Mouse (Mus musculus): Measurements from ENCODE around the gene Ccnd3.
"Not testable (repeated sequence)": the region's sequence is repeated elsewhere in the genome, so short reads cannot be mapped to it uniquely, and the experiment has no call there.

The Ccnd3 gene

DNA sequence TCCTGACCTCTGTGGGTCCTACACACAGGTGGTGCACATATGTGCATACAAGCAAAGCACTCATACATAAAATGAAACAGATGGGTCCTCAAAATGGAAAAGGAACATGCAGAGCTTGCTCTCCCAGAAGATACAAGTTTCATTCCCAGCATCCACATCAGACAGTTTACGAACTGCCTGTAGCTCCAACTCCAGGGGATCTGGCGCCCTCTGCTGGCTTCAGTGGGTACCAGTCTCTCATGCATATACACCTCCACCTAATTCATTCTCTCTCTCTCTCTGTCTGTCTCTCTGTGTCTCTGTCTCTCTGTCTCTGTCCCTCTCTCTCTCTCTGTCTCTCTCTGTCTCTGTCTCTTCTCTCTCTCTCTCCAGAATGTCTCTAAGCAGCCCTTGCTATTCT lies 22.4 kb upstream of the Ccnd3 start:
- peak; percentile 80 for DNase-seq (ENCODE audit: low spot score)

DNA sequence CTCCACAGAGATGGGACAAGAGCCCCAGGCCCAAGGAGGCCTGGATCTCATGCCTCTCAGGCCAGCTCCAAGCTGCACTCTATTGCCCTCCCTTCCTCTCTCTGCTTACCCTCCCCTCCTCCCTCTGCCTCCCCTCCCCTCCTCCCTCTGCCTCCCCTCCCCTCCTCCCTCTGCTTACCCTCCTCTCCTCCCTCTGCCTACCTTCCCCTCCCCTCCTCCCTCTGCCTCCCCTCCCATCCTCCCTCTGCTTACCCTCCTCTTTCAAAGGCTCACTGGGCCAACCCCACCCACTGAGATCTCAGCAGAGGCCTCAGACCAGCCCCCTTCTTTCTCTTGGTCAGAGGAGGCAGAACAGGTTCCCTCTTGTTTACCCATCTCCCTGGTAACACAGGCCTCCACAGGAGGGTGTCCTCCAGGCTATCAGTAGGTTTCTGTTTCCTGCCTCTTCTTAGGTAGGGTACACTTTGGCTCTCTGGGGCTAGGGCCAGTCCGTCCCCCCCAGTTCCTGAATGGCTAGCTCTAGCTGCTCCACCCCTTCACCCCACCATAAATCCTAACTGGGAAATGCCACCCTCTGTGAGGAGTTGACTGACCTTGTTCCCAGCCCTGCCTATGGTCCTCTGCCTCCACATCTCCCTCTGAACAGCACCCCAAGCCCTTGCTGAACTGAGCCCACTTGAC lies 20.5 kb upstream of the Ccnd3 start:
- peak; percentile 60 for DNase-seq (ENCODE audit: low spot score)

DNA sequence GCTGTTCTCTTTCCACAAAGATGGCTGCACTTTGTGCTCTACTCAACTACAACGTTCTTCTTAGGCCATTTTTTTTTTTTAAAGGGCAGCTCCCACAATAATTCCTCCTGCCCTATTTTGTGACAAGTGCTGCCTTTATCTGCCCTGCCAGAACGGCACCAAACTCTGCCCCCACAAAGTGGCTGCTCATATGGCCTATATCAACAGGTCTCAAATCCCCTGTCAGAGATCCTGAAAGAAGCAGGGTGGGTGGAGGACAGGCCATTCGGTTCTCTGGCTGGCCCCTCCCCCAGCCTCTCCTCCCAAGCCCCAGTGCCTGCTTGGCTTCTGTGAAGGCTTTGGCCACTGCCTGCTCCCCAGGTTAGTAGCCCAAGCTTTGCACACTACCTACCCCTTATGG lies 19.9 kb upstream of the Ccnd3 start:
- no peak for DNase-seq (ENCODE audit: low spot score)

DNA sequence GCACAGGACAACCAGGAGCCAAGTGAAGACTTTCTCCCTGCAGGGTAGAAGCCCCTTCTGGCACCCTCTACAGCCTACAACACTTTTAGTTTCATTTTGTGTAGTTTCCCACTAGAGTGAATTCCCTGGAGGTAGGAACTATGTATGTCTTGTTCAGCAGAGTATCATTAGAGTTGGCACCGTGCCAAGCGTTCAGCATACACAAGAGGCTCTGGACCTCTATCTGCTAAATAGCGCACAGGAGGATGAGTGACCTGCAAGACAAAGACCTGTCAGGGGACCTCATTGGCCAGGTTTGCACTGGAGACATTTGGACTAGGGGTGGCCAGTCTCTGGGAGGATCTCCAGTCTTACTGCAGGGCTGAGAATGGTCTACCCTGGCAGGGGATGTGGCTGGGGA lies 19.1 kb upstream of the Ccnd3 start:
- no peak for DNase-seq (ENCODE audit: low spot score)

DNA sequence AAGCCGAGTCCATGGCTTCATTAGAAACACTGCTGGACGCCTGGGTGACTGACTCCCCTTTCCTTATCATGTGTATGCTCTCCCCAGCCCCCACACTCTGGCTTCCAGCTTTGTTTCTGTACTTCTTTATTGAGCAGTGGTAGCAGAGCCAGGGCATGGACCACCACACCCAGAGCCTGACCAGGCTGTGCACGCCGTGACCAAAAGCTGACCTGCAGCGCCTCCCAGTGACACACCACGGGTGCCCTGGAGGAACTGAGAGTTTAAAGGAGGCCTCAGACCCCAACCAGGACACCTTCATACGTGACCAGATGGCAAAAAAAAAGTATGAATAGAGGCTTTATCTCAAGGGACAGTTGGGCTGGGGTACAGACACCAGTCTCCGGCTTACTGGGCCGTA lies 14.1 kb upstream of the Ccnd3 start:
- no peak for DNase-seq (ENCODE audit: low spot score)

DNA sequence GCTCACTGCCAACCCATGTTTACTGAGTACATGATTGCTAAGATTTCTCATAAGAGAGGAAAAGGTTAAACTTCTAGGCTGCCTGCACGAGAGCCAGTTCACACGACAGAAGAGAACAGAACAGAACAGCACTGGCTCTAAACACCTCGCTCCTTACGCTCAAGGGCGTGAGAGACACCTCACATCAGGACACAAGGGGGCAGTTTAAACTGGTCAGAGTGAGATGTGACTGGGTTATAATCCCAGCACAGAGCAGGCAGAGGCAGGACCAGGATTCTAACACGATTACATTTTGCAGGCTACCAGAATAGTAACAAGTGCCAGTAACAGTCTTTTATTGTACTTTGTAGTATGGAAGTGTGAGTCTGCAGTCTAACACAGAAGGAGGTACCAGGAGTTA lies 12.1 kb upstream of the Ccnd3 start:
- no peak for DNase-seq (ENCODE audit: low spot score)

DNA sequence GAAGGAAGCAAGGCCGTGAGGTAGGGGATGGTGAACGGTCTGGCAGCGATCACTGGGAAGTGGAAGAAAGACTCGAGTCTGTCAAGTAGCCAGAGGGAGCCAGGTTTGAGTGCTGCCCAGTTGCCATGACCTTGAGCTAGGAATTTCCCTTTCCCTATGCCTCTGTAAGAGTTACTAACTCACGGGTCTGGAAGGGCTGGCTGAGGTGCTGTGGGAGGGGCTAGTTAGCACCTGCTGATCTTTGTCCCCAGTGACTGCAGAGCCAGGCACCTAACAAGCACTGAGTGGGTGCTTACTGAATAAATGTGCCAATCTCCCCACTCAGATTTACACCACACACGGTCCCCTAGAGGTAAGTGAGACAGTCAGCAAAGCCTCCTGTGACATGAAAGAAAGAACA lies 11.2 kb upstream of the Ccnd3 start:
- no peak for DNase-seq (ENCODE audit: low spot score)

DNA sequence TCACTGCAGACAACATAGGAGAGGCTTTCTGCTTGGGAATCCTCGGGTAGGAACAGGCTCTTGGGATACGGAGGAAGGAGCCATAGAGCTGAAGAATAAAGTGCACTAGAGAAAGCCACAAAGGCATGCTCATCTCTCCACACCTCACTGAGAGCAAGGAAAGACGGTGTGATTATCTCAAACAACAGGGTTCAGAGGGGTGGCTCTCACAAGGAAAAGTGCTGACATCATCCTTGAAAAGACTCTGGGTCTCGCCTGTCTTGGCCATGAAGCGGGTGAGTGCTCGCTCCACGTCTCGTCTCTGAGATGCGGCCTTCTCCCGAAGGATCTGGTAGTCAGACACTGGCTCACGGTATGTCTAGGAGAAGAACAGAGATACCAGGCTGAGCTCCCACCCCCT lies 10.7 kb upstream of the Ccnd3 start:
- DNase-seq (ENCODE audit: low spot score), result no peak

DNA sequence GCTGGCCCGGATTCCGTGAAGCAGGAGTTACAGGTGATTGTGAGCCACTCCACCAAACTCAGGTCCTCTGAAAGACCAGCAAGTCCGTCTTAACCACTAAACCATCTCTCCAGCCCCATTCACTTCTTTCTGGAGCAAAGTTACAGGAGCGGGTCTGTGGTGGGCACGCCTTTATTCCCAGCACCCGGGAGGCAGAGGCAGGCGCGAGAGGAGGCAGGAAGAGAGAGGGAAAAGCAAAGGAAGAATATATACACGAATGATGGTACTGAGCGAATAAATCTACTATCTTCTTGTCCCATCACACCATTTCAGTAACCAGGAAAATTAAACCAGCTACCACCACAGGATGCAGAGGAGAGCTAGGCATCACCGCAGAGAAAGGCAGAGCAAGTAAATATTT lies 3.3 kb upstream of the Ccnd3 start:
- no peak for DNase-seq (ENCODE audit: low spot score)

DNA sequence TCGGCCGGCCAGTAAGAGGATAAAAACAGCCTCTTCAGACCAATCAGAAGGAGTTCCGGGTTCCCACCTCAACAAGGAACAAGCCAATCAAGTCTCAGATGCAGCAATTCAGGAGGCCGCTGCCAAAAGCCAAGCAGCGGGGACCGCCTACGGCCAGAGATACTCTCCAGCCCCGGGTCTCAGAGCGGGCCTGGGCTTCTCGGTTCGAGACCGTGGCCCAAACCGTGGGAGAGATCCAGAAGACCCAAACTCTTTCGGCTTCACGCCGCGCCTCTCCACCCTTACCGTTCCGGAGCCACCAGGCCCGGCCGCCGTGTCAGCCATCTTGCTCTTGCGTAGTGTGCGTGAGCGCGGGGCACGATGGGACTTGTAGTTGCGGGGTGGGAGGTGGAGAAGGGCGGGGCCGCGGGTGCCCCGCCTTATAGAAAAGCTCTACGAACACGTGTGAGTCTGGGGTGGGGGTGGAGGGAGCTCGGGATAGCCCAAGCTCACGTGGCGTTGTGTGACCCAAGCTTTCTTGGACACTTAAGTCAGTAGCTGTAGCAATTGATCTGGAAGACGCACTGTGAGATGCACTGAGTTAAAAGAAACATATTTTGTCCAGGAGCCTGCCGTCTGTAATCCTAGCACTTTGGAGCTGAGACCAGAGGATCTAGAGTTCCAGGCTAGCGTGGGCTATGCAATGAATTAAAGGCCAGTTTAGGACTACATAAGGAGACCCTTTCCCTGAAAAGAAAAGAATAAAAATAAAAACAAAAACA lies 2.7 kb upstream of the Ccnd3 start, which contains the start of gene Taf8:
TSS of gene Taf8 (minus strand) at position 347 of the 761 bp plus-strand sequence.
- DNase-seq (ENCODE audit: low spot score), result peak; percentile 95

DNA sequence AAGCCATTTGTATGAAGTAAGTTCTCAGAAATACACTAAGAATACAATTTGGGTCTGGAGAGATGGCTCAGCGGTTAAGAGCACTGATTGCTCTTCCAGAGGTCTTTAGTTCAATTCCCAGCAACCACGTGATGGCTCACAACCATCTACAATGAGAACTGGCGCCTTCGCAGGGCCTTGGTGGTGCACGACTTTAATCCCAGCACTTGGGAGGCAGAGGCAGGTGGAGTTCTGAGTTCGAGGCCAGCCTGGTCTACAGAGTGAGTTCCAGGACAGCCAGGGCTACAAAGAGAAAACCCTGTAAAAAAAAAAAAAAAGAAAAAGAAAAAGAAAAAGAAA lies 2.2 kb upstream of the Ccnd3 start:
- not testable (repeated sequence) for DNase-seq (ENCODE audit: low spot score)

DNA sequence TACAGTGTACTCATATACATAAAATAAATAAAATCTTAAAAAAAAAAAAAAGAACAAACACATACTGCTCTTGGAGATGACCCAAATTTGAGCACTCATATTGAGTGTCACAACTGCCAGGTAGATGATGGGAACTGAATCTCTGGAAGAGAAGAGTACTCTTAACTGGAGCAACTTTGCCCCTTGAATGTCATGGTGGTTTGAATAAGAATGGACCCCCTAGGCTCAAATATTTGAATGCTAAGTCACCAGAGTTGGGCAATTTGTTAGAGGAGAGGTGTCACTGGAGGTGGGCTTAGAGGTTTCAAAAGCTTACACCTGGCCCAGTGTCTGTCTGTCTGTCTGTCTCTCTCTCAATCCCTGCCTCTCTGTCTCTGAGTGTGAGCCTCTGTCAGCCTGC lies 1.2 kb upstream of the Ccnd3 start:
- no peak for DNase-seq (ENCODE audit: low spot score)

DNA sequence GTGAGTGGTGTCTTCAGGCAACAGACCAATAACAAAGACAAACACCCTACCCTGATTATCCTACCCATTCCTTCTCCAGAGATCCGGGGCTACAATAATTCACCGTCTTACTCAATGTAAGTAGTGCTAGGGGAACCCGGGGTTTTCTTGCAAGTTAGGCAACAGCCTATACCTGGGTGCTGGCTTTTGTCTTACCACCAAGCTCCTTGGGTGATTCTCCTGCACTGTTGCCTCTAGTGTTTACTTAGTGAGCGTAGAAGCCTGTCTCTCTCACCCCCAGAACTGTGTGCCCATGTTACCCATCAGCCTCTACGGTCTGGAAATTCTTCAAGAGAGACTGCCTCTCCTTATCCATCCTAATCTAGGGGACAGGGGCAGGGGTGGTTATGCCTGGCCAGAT lies 623 bp upstream of the Ccnd3 start:
- DNase-seq (ENCODE audit: low spot score), result no peak

DNA sequence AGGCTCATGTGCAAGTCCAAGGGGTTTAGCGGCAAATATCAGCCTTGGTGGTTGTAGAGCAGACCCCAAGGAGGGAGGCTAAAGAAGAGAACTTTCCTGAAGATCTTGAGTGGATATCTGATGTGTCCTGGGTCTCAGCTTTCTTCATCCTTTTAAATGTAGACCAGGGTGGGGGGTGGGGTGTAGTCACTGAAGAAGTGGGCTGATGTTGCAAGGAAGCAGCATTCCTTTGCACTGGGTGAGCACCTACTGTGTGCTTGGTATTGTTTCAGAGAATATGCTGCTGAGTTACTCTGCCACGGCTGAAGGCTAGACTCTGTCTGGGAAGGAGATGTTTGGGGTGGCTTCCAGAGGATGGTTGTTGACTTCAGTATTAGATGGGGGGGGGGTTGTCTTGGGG lies 715 bp downstream of the Ccnd3 start:
- DNase-seq (ENCODE audit: low spot score), result no peak

DNA sequence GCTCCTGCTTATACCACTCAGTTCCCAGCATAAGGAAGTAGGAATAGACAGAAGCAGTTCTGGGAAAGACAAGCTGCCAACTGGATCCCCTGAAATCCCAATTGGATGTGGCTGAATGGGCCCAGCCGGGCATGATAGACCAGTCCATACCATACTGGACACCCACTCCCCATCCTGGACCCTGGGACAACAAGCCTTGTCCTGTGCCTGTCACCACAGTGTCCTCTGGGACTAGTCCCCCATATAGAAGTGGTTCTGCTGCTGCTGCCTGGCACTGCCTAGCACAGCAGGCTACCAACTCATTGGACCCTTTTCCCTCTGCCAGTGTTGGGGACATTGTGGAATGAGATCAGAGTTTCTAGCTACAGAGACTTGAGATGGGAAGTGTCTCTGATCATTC lies 1.2 kb downstream of the Ccnd3 start:
- no peak for DNase-seq (ENCODE audit: low spot score)

DNA sequence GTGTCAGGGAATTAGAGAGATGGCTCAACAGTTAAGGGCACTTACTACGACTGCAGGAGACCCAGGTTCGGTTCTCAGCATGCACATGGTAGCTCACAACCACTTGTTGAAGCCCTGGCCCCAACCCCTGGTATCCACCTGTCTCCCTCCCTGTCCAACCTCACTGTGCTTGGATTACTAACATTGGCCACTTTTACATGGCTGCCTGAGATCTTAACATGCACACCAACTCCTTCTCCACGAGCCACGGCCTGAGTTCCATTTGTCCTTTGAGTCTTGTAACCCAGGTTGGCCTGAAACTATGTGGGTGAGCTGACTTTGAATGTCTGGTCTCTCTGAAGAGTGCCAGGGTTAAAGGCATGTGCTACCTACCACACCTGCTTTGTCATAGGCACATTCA lies 1.8 kb downstream of the Ccnd3 start:
- DNase-seq (ENCODE audit: low spot score), result no peak

DNA sequence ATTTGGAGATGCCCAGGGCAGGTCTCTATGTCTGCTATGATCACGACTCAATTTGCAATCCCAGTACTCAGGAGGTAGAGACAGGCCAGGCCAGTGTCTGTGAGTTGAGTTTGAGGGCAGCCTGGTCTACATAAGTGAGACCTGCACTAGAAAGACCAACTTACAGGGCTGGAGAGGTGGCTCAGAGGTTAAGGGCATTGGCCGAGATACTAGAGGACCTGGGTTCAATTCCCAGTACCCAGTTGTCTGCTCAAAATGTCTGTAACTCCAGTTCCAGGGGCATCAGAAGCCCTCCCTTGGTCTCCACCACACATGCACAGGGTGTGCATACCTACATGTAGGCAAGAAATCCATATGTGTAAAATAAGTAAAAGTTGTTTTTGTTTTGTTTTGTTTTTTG lies 2.7 kb downstream of the Ccnd3 start:
- DNase-seq (ENCODE audit: low spot score), result no peak

DNA sequence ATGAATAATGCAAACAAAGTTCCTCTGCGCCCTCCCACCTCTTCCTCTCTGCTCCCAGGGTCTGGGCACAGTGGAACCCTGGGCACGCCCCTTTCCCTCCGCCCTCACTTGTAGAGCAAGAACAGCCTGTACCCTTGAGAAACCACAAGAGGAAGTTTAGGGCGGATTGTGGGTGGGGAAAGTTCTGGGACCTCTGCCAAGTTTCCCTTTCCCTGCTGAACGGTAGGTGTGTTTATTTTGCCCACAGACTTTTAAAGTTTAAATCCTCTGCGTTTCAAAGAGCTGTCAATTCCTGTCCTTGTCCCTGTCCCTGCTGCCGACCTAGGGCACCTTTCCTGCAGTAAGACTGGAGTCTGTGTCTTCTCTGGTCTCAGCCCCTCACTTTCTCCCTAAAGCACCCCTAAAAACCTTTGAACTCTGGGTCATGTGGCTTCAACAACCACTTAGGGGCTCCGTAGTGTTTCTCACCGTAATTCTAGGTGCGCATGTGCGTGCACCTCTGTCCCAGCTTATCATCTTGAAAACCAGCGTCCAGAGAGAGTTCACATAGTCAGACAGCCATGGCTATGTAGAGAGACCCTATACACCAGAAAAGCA lies 3.3 kb downstream of the Ccnd3 start:
- DNase-seq (ENCODE audit: low spot score), result no peak

DNA sequence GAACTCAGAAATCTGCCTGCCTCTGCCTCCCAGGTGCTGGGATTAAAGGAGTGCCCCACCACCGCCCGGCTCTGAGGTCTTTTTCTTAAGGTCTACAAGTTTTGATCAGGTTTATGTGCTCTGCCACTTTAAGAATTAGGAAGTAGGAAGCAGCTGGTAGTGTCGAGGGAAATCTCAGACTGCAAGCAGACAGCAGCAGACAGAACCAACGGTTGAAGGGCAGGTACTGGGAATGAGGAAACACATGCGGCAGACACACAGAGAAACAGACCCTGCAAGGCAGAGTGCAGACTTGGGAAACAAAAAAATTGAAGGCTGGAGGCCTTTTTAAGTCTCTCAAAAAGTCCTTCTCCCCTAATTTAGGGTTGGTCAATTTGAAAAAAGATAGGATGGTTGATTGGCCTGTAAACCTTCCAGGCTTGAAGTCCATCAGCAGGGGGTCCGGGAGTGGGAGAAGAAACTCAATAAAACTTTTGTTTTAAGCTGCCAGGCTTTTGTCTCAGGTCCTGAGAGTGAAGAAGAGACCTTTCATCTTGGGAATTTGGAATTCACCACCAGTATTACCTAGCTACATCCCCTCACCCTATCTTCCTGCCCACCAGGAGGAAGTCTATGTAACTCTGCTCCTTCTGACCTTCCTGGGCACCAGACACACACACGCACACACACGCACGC lies 4.3 kb downstream of the Ccnd3 start:
- no peak for DNase-seq (ENCODE audit: low spot score)

DNA sequence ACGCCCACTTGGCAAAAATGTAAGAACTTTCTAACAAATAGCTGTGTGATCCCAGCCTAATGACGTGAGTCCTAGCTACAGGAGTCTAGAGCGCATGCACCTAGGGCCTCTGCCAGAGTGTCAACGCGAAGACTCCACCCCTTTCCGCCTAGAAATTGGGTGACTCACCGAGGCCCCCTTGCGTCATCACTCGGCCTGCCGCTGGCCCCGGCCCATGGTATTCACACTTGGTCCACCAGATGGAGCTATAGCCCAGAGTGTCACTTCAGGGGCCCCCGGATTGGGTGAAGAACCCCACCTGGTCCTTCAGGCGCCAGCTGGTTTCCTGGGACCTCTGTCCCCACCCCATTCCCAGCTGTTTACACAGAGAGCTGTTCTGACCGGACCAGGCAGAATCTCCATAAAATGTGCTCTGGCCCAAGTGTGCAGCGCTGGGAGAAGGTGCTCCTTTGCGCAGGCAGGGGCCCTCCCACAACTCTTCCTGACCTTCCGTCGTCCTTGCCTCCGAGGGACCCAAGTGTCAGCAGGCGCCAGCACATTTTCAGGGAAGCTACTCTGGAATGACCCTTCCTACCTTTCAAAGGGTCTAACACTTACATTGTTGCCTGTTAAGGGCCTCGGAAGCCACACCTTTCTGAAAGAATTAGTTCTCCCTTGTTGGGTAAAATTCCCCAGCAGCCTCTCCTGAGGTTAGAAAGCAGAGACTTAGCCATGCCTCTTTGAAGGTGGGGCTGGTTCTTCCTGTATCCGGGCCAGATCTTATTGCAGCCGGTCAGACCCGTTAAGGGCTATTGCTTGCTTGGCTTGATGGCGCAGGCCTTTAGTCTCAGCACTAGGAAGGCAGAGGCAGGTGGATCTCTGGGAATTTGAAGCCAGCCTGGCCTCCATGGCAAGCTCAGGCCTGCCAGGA lies 6.5 kb downstream of the Ccnd3 start:
- peak; percentile 97 for DNase-seq (ENCODE audit: low spot score)

DNA sequence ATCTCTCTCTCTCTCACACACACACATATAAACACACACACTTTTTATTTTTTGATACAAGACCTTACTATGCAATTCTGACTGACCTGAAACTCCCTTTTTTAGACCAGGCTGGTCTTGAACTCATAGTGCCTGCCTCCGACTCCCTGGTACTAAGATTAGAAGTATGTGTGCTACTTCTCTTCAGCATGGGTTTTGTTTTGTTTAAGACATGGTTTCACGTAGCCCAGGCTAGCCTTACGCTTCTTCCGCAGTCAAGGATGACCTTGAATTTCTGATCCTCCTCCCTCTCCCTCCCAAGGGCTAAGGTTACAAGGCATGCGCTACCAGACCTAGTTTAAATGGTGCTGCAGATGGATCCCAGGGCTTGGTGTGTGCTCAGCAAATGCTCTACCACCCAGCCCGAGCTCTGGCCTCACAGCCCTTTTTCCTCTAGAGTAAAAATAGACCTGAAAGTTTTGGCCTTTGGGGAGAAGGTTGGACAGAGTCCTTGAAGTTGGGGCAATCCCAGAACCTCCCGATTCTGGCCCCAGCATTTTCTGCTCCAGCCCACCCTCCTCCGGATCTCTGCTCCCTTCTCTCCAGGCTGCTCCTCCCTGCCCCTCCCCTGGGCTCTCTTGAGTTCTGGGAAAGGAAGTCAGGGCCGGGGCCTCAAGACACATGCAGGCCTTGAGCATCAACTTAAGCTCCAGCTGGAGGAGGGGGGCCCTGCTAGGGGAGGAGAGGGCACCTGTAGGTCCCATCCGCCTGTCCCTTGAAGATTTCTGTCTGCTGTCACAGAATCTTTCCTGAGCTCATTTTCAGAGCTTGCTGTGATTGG lies 8.3 kb downstream of the Ccnd3 start:
- no peak for DNase-seq (ENCODE audit: low spot score)

Data from embryo, embryonic 10 days (tissue).